Mouse (Mus musculus): ENCODE data around the gene H60b. TPM values are rescaled to one million over a fixed set of nuclear protein-coding genes. Genes with fewer than 3 reads are reported as not detected.
"Not testable (repeated sequence)": the region's sequence is repeated elsewhere in the genome, so short reads cannot be mapped to it uniquely, and the experiment has no call there.

H60b gene
- polyA plus RNA-seq, 1 experiment from 2014 or later: 0.57 TPM

- not testable (repeated sequence) for H3K9ac ChIP-seq (ENCODE audit: low read length); H3K36me3 ChIP-seq (ENCODE audit: control insufficient read depth, insufficient read depth, low read length); ATAC-seq (ENCODE audit: insufficient read depth, low FRiP score, low TSS enrichment); H3K27ac ChIP-seq (ENCODE audit: low read depth, low read length); H3K9me3 ChIP-seq (ENCODE audit: control insufficient read depth, low read length); DNase-seq (ENCODE audit: low spot score); H3K4me1 ChIP-seq (ENCODE audit: control insufficient read depth, insufficient read depth, low read length); H3K4me3 ChIP-seq (ENCODE audit: low read depth, low read length)
- Histone ChIP-seq H3K4me2 (ENCODE audit: low read depth) (peak overlapping the region; percentile 22; the same call in 1 of the 2 replicates), H3K27me3 (ENCODE audit: control insufficient read depth, insufficient read depth, low read length) (peaks cover 18% of the 10 kb centered on the region)
- WGBS: 17% methylated on average over 9 of the region's 9 CpGs
Observed at GRCm38 (mm10) chr10:22163279-22163678, 4.9 kb downstream of the H60b start.

GRCm38 (mm10) chr10:22163705-22164583, 5.6 kb downstream of the H60b start:
- Histone ChIP-seq H3K4me2 (ENCODE audit: low read depth) (peak overlapping the region; percentile 22; the same call in 1 of the 2 replicates), H3K27me3 (ENCODE audit: control insufficient read depth, insufficient read depth, low read length) (peaks cover 12% of the 10 kb centered on the region)
- H3K4me3 ChIP-seq (ENCODE audit: low read depth, low read length); H3K9ac ChIP-seq (ENCODE audit: low read length); H3K36me3 ChIP-seq (ENCODE audit: control insufficient read depth, insufficient read depth, low read length); H3K4me1 ChIP-seq (ENCODE audit: control insufficient read depth, insufficient read depth, low read length); H3K9me3 ChIP-seq (ENCODE audit: control insufficient read depth, low read length); H3K27ac ChIP-seq (ENCODE audit: low read depth, low read length): not testable (repeated sequence)
- peak; percentile 71 for DNase-seq (ENCODE audit: low spot score)
- 38% methylated on average over 13 of the region's 16 CpGs for WGBS
- ATAC-seq (ENCODE audit: insufficient read depth, low FRiP score, low TSS enrichment): peak; percentile 78

GRCm38 (mm10) chr10:22165328-22166003, 7.1 kb downstream of the H60b start:
- H3K4me2 ChIP-seq (ENCODE audit: low read depth); H3K36me3 ChIP-seq (ENCODE audit: control insufficient read depth, insufficient read depth, low read length); H3K27ac ChIP-seq (ENCODE audit: low read depth, low read length); H3K4me1 ChIP-seq (ENCODE audit: control insufficient read depth, insufficient read depth, low read length); H3K9ac ChIP-seq (ENCODE audit: low read length); ATAC-seq (ENCODE audit: insufficient read depth, low FRiP score, low TSS enrichment); DNase-seq (ENCODE audit: low spot score); H3K27me3 ChIP-seq (ENCODE audit: control insufficient read depth, insufficient read depth, low read length); H3K4me3 ChIP-seq (ENCODE audit: low read depth, low read length); H3K9me3 ChIP-seq (ENCODE audit: control insufficient read depth, low read length): not testable (repeated sequence)
- WGBS: 57% methylated on average over 4 of the region's 5 CpGs

- not testable (repeated sequence) for H3K9me3 ChIP-seq (ENCODE audit: control insufficient read depth, low read length); H3K27ac ChIP-seq (ENCODE audit: low read depth, low read length); H3K4me3 ChIP-seq (ENCODE audit: low read depth, low read length); H3K4me2 ChIP-seq (ENCODE audit: low read depth); H3K36me3 ChIP-seq (ENCODE audit: control insufficient read depth, insufficient read depth, low read length); H3K27me3 ChIP-seq (ENCODE audit: control insufficient read depth, insufficient read depth, low read length); DNase-seq (ENCODE audit: low spot score); H3K9ac ChIP-seq (ENCODE audit: low read length); H3K4me1 ChIP-seq (ENCODE audit: control insufficient read depth, insufficient read depth, low read length); ATAC-seq (ENCODE audit: insufficient read depth, low FRiP score, low TSS enrichment)
- 80% methylated on average over 2 of the region's 2 CpGs for whole genome bisulfite sequencing
Observed at GRCm38 (mm10) chr10:22166025-22166424, 7.6 kb downstream of the H60b start.

GRCm38 (mm10) chr10:22167061-22167460, 8.7 kb downstream of the H60b start:
- not testable (repeated sequence) for H3K4me3 ChIP-seq (ENCODE audit: low read depth, low read length); H3K4me1 ChIP-seq (ENCODE audit: control insufficient read depth, insufficient read depth, low read length); H3K27me3 ChIP-seq (ENCODE audit: control insufficient read depth, insufficient read depth, low read length); H3K4me2 ChIP-seq (ENCODE audit: low read depth); H3K9me3 ChIP-seq (ENCODE audit: control insufficient read depth, low read length); ATAC-seq (ENCODE audit: insufficient read depth, low FRiP score, low TSS enrichment); H3K9ac ChIP-seq (ENCODE audit: low read length); H3K27ac ChIP-seq (ENCODE audit: low read depth, low read length); DNase-seq (ENCODE audit: low spot score); H3K36me3 ChIP-seq (ENCODE audit: control insufficient read depth, insufficient read depth, low read length)
- WGBS: 92% methylated on average over 1 of the region's 1 CpGs

GRCm38 (mm10) chr10:22169116-22169515, 10.7 kb downstream of the H60b start:
- not testable (repeated sequence) for H3K4me2 ChIP-seq (ENCODE audit: low read depth); DNase-seq (ENCODE audit: low spot score); H3K9ac ChIP-seq (ENCODE audit: low read length); H3K27me3 ChIP-seq (ENCODE audit: control insufficient read depth, insufficient read depth, low read length); ATAC-seq (ENCODE audit: insufficient read depth, low FRiP score, low TSS enrichment); H3K9me3 ChIP-seq (ENCODE audit: control insufficient read depth, low read length); H3K4me1 ChIP-seq (ENCODE audit: control insufficient read depth, insufficient read depth, low read length); H3K27ac ChIP-seq (ENCODE audit: low read depth, low read length); H3K36me3 ChIP-seq (ENCODE audit: control insufficient read depth, insufficient read depth, low read length); H3K4me3 ChIP-seq (ENCODE audit: low read depth, low read length)

GRCm38 (mm10) chr10:22172431-22173334, 14.3 kb downstream of the H60b start:
- 56% methylated on average over 4 of the region's 5 CpGs for WGBS
- peak; percentile 63 for ATAC-seq (ENCODE audit: insufficient read depth, low FRiP score, low TSS enrichment)

GRCm38 (mm10) chr10:22173335-22174189, 15.2 kb downstream of the H60b start:
- H3K9me3 ChIP-seq (ENCODE audit: control insufficient read depth, low read length); DNase-seq (ENCODE audit: low spot score); H3K27me3 ChIP-seq (ENCODE audit: control insufficient read depth, insufficient read depth, low read length); H3K4me1 ChIP-seq (ENCODE audit: control insufficient read depth, insufficient read depth, low read length); H3K27ac ChIP-seq (ENCODE audit: low read depth, low read length); H3K36me3 ChIP-seq (ENCODE audit: control insufficient read depth, insufficient read depth, low read length); H3K9ac ChIP-seq (ENCODE audit: low read length); H3K4me3 ChIP-seq (ENCODE audit: low read depth, low read length): not testable (repeated sequence)
- peak overlapping the region; percentile 14; the same call in 1 of the 2 replicates for H3K4me2 ChIP-seq (ENCODE audit: low read depth)
- WGBS: 15% methylated on average over 11 of the region's 17 CpGs
- peak; percentile 69 for ATAC-seq (ENCODE audit: insufficient read depth, low FRiP score, low TSS enrichment)

More at GRCm38 (mm10) chr10:22172431-22173334, 14.3 kb downstream of the H60b start:
- not testable (repeated sequence) for DNase-seq (ENCODE audit: low spot score); H3K4me1 ChIP-seq (ENCODE audit: control insufficient read depth, insufficient read depth, low read length); H3K4me3 ChIP-seq (ENCODE audit: low read depth, low read length); H3K9ac ChIP-seq (ENCODE audit: low read length); H3K27ac ChIP-seq (ENCODE audit: low read depth, low read length); H3K36me3 ChIP-seq (ENCODE audit: control insufficient read depth, insufficient read depth, low read length); H3K27me3 ChIP-seq (ENCODE audit: control insufficient read depth, insufficient read depth, low read length); H3K9me3 ChIP-seq (ENCODE audit: control insufficient read depth, low read length)
- peak overlapping the region; percentile 14; the same call in 1 of the 2 replicates for H3K4me2 ChIP-seq (ENCODE audit: low read depth)

All from neural tube, embryonic 11.5 days (tissue).